Mouse (Mus musculus): Measurements from ENCODE around the gene Zfp740.

Gene Zfp740

GRCm38 (mm10) chr15:102230408-102231321 lies 27.6 kb downstream of the Zfp740 start:
- no peak for DNase-seq

- no peak for DNase-seq
Measured at GRCm38 (mm10) chr15:102231748-102232147, 28.7 kb downstream of the Zfp740 start, which contains the start of gene Itgb7. Gene Itgb7, minus strand, starts transcription at chr15:102231944.

GRCm38 (mm10) chr15:102232764-102233163 lies 29.7 kb downstream of the Zfp740 start:
- DNase-seq = no peak

- DNase-seq = no peak
Measured at GRCm38 (mm10) chr15:102233896-102234295, 30.8 kb downstream of the Zfp740 start.

- DNase-seq = no peak
Measured at GRCm38 (mm10) chr15:102235371-102236027, 32.5 kb downstream of the Zfp740 start.

GRCm38 (mm10) chr15:102238543-102239259 lies 35.7 kb downstream of the Zfp740 start:
- no peak for DNase-seq

GRCm38 (mm10) chr15:102239260-102239590 lies 36.2 kb downstream of the Zfp740 start:
- DNase-seq = peak; percentile 62

GRCm38 (mm10) chr15:102239851-102240250 lies 36.8 kb downstream of the Zfp740 start:
- no peak for DNase-seq

- DNase-seq = no peak
Measured at GRCm38 (mm10) chr15:102240607-102241006, 37.6 kb downstream of the Zfp740 start.

GRCm38 (mm10) chr15:102242404-102243228 lies 39.6 kb downstream of the Zfp740 start:
- DNase-seq = no peak

- DNase-seq = no peak
Measured at GRCm38 (mm10) chr15:102243229-102244190, 40.5 kb downstream of the Zfp740 start.

- DNase-seq = no peak
Measured at GRCm38 (mm10) chr15:102244306-102245191, 41.5 kb downstream of the Zfp740 start.

GRCm38 (mm10) chr15:102245461-102245881 lies 42.4 kb downstream of the Zfp740 start:
- peak; percentile 17 for DNase-seq

- peak; percentile 74 for DNase-seq
Measured at GRCm38 (mm10) chr15:102245891-102246741, 43.1 kb downstream of the Zfp740 start.

- DNase-seq = peak; percentile 89
Measured at GRCm38 (mm10) chr15:102246866-102247251, 43.8 kb downstream of the Zfp740 start.

GRCm38 (mm10) chr15:102247252-102248130 lies 44.4 kb downstream of the Zfp740 start:
- DNase-seq = peak; percentile 33

GRCm38 (mm10) chr15:102248131-102248811 lies 45.2 kb downstream of the Zfp740 start:
- no peak for DNase-seq

GRCm38 (mm10) chr15:102248812-102249191 lies 45.8 kb downstream of the Zfp740 start:
- no peak for DNase-seq

Data from right cerebral cortex, postnatal 25 days (tissue).